Mouse (Mus musculus): ENCODE results near the gene Fgfr2. TPM values are rescaled to one million over a fixed set of nuclear protein-coding genes. Genes with fewer than 3 reads are reported as not detected.

The Fgfr2 gene
- polyA plus RNA-seq, 1 experiment from 2014 or later, result 47.9 TPM

GRCm38 (mm10) chr7:132733521-132733920 lies 389.6 kb downstream of the Fgfr2 start:
- H3K4me2 ChIP-seq, result no peak overlapping the region
- peaks cover 12% of the 10 kb centered on the region; the same call in 1 of the 2 replicates for H3K36me3 ChIP-seq (ENCODE audit: poor library complexity, severe bottlenecking)
- H3K9me3 ChIP-seq (replicated peaks), result no peaks in the 10 kb centered on the region
- 23% methylated on average over 6 of the region's 6 CpGs for WGBS
- ATAC-seq, result no peak
- peak overlapping the region; percentile 37; the same call in 1 of the 2 replicates for H3K9ac ChIP-seq
- H3K27me3 ChIP-seq, result no peaks in the 10 kb centered on the region
- H3K4me3 ChIP-seq, result no peak overlapping the region
- H3K4me1 ChIP-seq, result peaks cover 78% of the 10 kb centered on the region
- peak overlapping the region; percentile 88 for H3K27ac ChIP-seq

DNA sequence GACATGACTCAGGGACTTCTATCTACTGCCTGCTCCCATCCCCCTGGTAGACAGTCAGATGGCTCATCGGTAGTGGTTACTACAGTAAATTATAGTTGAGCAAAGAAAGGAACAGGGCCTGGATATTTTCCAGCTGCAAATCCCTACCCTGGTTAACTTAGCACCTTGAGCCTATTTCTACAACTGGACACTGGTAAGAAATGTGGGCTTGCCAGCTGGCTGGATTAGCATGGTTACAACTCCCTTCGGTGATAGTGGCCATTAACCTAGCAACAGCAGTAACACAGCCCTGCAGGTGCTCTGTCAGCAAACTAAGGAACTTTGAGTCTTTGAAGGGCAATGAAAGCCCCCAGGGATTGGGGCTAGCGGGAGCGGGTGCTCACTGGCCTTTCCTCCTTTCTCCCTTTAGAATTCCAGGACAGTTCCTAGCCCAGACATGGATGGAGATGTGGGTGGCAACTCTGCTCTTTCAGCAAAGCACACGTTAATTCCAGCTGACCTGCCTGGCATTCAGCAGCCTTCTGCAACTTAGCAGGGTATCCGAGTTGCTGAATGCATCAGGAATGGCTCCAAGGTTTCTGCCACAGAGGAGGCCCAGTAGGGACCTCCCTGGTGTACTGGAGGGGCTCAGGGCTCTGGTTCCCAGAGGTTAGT lies 390.9 kb downstream of the Fgfr2 start:
- H3K4me1 ChIP-seq, result peaks cover 89% of the 10 kb centered on the region
- 8% methylated on average over 6 of the region's 6 CpGs for WGBS
- no peaks in the 10 kb centered on the region for H3K27me3 ChIP-seq
- H3K36me3 ChIP-seq (ENCODE audit: poor library complexity, severe bottlenecking), result peaks cover 4% of the 10 kb centered on the region; the same call in 1 of the 2 replicates
- H3K9me3 ChIP-seq (replicated peaks), result no peaks in the 10 kb centered on the region
- peak; percentile 48 for ATAC-seq
- no peak overlapping the region for H3K9ac ChIP-seq
- H3K4me2 ChIP-seq, result 0 out of 2 replicates have a peak overlapping the region, but pooled peaks have one; percentile 4
- H3K4me3 ChIP-seq, result no peak overlapping the region
- peak overlapping the region; percentile 88 for H3K27ac ChIP-seq

DNA sequence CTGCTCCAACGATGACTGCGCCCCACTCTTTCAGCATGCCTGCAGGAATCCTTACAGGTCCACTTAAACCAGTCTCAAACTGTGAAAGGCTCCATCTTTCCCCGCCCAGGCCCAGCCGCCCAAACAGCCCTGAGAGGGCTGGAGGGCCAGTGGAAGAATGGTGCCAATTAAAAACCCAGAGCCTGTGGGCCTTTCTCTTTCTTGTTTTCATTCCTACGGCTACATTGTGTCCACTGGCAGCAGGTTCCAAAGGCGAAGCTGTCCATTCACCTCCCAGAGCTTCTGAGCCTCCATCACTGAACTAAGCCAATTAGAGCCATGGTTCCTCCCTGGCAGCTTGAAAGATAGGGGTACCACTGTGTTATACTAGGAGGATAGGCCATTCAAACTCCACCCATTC lies 391.6 kb downstream of the Fgfr2 start:
- 0 out of 2 replicates have a peak overlapping the region, but pooled peaks have one; percentile 10 for H3K9ac ChIP-seq
- WGBS, result 7% methylated on average over 6 of the region's 6 CpGs
- no peaks in the 10 kb centered on the region for H3K9me3 ChIP-seq (replicated peaks)
- peak overlapping the region; percentile 88 for H3K27ac ChIP-seq
- no peaks in the 10 kb centered on the region for H3K27me3 ChIP-seq
- H3K4me1 ChIP-seq, result peaks cover 93% of the 10 kb centered on the region
- 0 out of 2 replicates have a peak, but pooled peaks cover 3% of the 10 kb centered on the region for H3K36me3 ChIP-seq (ENCODE audit: poor library complexity, severe bottlenecking)
- H3K4me3 ChIP-seq, result no peak overlapping the region
- ATAC-seq, result peak; percentile 73
- no peak overlapping the region for H3K4me2 ChIP-seq

GRCm38 (mm10) chr7:132730510-132730909 lies 392.6 kb downstream of the Fgfr2 start:
- Histone ChIP-seq H3K4me3 (no peak overlapping the region), H3K27ac (peak overlapping the region; percentile 88), H3K9ac (no peak overlapping the region), H3K9me3 (replicated peaks) (no peaks in the 10 kb centered on the region), H3K4me2 (peak overlapping the region; percentile 6; the same call in 1 of the 2 replicates), H3K36me3 (ENCODE audit: poor library complexity, severe bottlenecking) (0 out of 2 replicates have a peak, but pooled peaks cover 3% of the 10 kb centered on the region), H3K4me1 (peaks cover 88% of the 10 kb centered on the region), H3K27me3 (no peaks in the 10 kb centered on the region)
- WGBS, result 54% methylated on average over 7 of the region's 7 CpGs
- no peak for ATAC-seq

DNA sequence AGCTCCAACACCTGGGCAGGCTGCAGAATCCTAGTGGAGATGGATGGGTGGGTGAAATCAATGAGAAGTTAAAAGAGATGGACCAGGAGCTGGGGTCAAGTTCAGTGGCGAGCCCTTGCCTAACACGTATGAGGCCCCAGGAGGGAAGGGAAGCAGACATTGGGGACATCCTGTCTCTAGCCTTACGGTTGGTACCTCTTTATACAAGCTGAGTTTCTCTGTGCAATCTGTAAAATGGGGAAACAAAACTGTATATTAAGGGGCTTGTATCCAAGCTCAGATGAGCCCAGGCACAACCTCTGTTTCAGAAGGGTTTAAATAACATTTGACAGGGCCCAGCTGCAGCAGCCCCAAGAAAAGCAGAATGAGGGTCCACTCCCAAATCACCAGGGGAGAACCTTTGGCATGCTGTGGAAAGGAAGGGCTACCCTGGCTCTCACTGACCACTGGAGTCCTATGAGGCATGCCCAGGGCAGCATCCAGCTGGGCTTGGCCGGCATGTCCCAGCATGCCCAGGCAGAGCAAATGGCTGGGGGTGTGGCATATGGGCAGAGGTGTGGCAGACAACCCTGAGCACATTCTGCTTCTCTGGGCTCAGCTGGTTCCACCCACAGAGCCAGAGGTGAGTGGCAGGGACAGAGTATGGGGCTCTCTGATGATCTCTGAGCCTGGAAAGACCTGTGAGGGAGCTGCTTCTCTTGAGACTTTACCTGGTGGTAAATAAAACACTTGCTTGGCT lies 393.9 kb downstream of the Fgfr2 start:
- Histone ChIP-seq H3K27ac (no peak overlapping the region), H3K4me2 (no peak overlapping the region), H3K9ac (no peak overlapping the region), H3K36me3 (ENCODE audit: poor library complexity, severe bottlenecking) (no peaks in the 10 kb centered on the region), H3K9me3 (replicated peaks) (no peaks in the 10 kb centered on the region), H3K4me1 (peaks cover 88% of the 10 kb centered on the region), H3K27me3 (no peaks in the 10 kb centered on the region), H3K4me3 (no peak overlapping the region)
- WGBS, result 84% methylated on average over 4 of the region's 4 CpGs
- no peak for ATAC-seq

DNA sequence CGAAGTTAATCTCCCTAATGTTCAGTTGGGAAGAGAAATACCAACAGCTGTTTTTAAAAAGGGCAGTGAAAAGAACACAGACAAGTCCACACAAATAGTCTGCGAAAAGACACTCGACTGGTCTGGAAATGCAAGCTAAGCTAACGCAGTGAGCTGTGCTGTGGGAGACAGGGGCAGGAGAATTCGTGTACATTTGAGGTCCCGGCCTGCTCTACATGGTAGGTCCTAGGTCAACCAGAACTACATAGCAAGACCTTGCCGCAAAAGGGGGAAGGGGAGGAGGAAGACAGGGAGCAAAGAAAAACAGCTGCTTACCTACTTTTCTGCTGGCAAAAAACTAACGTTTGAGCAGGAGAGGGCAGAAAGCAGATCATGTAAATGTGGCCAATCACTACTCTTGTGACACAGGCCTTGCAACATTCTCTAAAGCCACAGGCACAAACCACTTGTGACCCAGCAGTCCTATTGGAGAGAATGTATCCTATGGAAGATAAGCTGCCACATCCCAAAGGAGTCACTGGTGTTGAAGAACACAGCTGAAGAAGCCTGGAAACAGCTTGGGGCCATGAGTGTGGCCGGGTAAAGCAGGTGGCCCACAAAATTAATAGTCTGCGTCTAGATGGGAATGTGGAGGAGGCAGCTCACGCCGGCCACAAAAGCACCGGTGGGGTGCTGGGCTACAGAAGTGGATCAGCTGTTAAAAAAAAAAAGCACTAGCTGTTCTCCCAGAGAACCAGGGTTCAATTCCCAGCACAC lies 396.9 kb downstream of the Fgfr2 start:
- Histone ChIP-seq H3K36me3 (ENCODE audit: poor library complexity, severe bottlenecking) (no peaks in the 10 kb centered on the region), H3K4me2 (no peak overlapping the region), H3K4me1 (peaks cover 84% of the 10 kb centered on the region), H3K4me3 (no peak overlapping the region), H3K27me3 (no peaks in the 10 kb centered on the region), H3K9me3 (replicated peaks) (no peaks in the 10 kb centered on the region), H3K27ac (0 out of 2 replicates have a peak overlapping the region, but pooled peaks have one; percentile 5), H3K9ac (no peak overlapping the region)
- 66% methylated on average over 13 of the region's 13 CpGs for WGBS
- ATAC-seq, result no peak

DNA sequence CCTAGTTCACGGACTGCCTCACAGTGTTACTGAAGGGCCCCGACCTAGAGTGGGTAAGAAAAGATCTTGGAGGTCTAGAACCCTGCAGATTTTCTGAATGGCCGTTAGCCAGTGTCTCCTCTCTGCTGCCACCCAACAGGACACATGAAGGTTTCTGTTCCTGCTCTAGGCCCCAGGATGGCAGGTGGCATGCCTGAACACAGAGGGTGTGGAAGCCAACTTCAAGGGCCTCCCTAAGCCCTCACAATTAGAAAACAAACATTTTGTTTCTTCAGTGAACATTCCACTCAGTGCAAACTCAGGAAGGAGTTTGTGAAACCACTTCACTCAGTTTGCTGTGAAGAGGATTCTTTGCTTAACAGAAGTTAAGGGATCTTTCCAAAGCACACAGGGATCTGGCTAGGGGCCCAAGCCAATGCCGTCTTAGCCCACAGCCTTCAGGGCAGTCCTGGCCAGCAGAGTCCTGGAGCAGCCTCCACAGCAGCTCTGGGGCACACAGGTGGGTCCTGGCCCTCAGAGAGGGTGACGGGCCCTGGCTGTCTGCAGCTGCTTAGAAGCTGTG lies 398.6 kb downstream of the Fgfr2 start:
- Histone ChIP-seq H3K27ac (no peak overlapping the region), H3K4me3 (no peak overlapping the region), H3K9ac (no peak overlapping the region), H3K9me3 (replicated peaks) (no peaks in the 10 kb centered on the region), H3K4me2 (no peak overlapping the region), H3K4me1 (peaks cover 84% of the 10 kb centered on the region), H3K27me3 (no peaks in the 10 kb centered on the region), H3K36me3 (ENCODE audit: poor library complexity, severe bottlenecking) (no peaks in the 10 kb centered on the region)
- ATAC-seq, result no peak
- 90% methylated on average over 5 of the region's 5 CpGs for WGBS

- no peak overlapping the region for H3K27ac ChIP-seq
- H3K27me3 ChIP-seq, result no peaks in the 10 kb centered on the region
- H3K9ac ChIP-seq, result no peak overlapping the region
- H3K4me3 ChIP-seq, result no peak overlapping the region
- H3K4me2 ChIP-seq, result no peak overlapping the region
- H3K36me3 ChIP-seq (ENCODE audit: poor library complexity, severe bottlenecking), result no peaks in the 10 kb centered on the region
- WGBS, result 88% methylated on average over 11 of the region's 11 CpGs
- no peaks in the 10 kb centered on the region for H3K9me3 ChIP-seq (replicated peaks)
- H3K4me1 ChIP-seq, result peaks cover 81% of the 10 kb centered on the region
- peak; percentile 34; the same call in 1 of the 2 replicates for ATAC-seq
Observed at GRCm38 (mm10) chr7:132723906-132724305, 399.2 kb downstream of the Fgfr2 start.

DNA sequence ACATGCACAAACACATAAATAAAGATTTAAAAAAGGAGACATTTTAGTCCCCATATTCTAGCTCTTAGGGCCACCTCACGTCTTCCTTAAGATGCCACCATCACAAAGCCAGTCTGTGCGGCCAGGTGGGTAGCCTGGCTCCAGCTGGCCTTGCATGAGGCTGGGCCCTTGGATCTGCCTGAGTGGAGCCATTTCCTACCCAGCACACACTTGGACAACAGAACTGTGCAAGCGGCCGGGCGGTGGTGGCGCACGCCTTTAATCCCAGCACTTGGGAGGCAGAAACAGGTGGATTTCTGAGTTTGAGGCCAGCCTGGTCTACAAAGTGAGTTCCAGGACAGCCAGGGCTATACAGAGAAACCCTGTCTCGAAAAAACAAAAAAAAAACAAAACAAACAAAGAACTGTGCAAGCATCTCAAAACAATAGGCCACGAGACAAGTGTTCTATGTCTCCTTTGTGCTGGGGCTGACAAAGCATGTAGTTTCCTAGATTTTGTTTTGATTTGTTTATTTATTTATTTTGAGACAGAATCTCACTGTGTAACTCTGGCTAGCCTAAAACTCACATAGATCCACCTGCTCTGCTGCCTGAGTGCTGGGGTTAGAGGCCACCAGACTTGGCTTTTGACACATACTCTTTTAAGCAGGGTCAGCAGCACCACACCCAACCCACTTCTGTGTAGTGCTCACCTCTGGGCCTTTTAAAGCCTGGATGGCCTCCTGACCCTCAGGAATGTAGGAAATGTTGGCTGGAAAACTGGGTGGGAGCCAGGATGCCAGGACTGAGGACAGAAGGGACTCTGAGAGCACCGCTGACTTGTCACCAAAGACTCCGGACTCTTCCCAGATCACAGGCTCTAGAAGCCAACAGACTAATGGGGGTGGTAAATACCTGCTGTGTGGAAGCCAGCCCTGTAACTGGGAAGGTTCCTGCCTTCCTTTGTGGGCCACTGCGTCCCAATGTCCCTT lies 400.5 kb downstream of the Fgfr2 start:
- Histone ChIP-seq H3K9me3 (replicated peaks) (no peaks in the 10 kb centered on the region), H3K4me1 (peaks cover 81% of the 10 kb centered on the region), H3K9ac (no peak overlapping the region), H3K27me3 (no peaks in the 10 kb centered on the region), H3K36me3 (ENCODE audit: poor library complexity, severe bottlenecking) (no peaks in the 10 kb centered on the region), H3K27ac (no peak overlapping the region), H3K4me3 (no peak overlapping the region), H3K4me2 (no peak overlapping the region)
- no peak for ATAC-seq
- 91% methylated on average over 12 of the region's 12 CpGs for WGBS

GRCm38 (mm10) chr7:132720562-132720961 lies 402.6 kb downstream of the Fgfr2 start:
- Histone ChIP-seq H3K4me2 (no peak overlapping the region), H3K9me3 (replicated peaks) (no peaks in the 10 kb centered on the region), H3K36me3 (ENCODE audit: poor library complexity, severe bottlenecking) (peaks cover 2% of the 10 kb centered on the region), H3K9ac (no peak overlapping the region), H3K27me3 (no peaks in the 10 kb centered on the region), H3K27ac (peak overlapping the region; percentile 41), H3K4me1 (peaks cover 71% of the 10 kb centered on the region), H3K4me3 (no peak overlapping the region)
- peak; percentile 80 for ATAC-seq
- 70% methylated on average over 8 of the region's 8 CpGs for WGBS

GRCm38 (mm10) chr7:132719570-132719969 lies 403.6 kb downstream of the Fgfr2 start:
- peaks cover 77% of the 10 kb centered on the region for H3K4me1 ChIP-seq
- ATAC-seq, result no peak
- H3K27ac ChIP-seq, result no peak overlapping the region
- peaks cover 12% of the 10 kb centered on the region for H3K36me3 ChIP-seq (ENCODE audit: poor library complexity, severe bottlenecking)
- H3K9me3 ChIP-seq (replicated peaks), result no peaks in the 10 kb centered on the region
- 91% methylated on average over 4 of the region's 4 CpGs for WGBS
- no peak overlapping the region for H3K4me3 ChIP-seq
- H3K27me3 ChIP-seq, result no peaks in the 10 kb centered on the region
- no peak overlapping the region for H3K4me2 ChIP-seq
- no peak overlapping the region for H3K9ac ChIP-seq

All from forebrain, embryonic 13.5 days (tissue).